8 mouse cellular contexts compared by ENCODE assay signal in the genomic region with DNA sequence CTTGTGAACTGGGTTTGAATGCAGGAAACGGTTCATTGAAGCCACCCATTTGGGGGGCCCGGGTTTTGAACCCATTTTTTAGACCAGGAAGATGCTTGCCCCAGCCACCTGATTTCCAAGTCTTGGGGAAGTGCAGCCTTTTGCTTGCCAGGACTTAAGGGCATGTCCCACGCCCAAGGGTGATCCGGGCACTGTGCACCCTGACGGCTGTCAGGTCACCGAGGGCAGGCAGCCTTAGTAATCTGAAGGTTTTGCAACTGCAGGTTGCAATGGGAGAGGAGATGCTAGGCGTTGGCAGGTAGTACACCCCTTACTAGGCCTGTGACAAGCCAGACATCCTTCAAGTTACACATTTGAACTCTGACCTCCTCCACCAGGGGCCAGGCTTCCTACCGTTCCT. TPM values are rescaled to one million over a fixed set of nuclear protein-coding genes. Genes with fewer than 3 reads are reported as not detected.
DNase-seq lines count a peak whose midpoint lies in the region; ATAC-seq and TF ChIP-seq lines count a peak whose summit lies in the region.

No protein-coding gene starts in this region.

- H3K9ac ChIP-seq in lung, embryonic 14.5 days = peak overlapping the region; percentile 52
- peak overlapping the region; percentile 59 for H3K9ac ChIP-seq in forebrain, embryonic 11.5 days (ENCODE audit: low read length)
- H3K9ac ChIP-seq in neural tube, embryonic 14.5 days (replicated peaks; ENCODE audit: low read depth, low read length) = peak overlapping the region; percentile 75

- WGBS in lung, embryonic 14.5 days = 44% methylated on average over 8 of the region's 8 CpGs
- WGBS in forebrain, embryonic 11.5 days = 53% methylated on average over 8 of the region's 8 CpGs
- WGBS in limb, embryonic 10.5 days = 44% methylated on average over 8 of the region's 8 CpGs
- 48% methylated on average over 8 of the region's 8 CpGs for WGBS in neural tube, embryonic 14.5 days

- H3K4me1 ChIP-seq in lung, embryonic 14.5 days (ENCODE audit: insufficient read depth) = no peaks in the 10 kb centered on the region
- no peaks in the 10 kb centered on the region for H3K4me1 ChIP-seq in forebrain, embryonic 11.5 days (replicated peaks; ENCODE audit: control insufficient read depth, insufficient read depth, low read length)
- peaks cover 19% of the 10 kb centered on the region for H3K4me1 ChIP-seq in limb, embryonic 10.5 days
- peaks cover 6% of the 10 kb centered on the region for H3K4me1 ChIP-seq in neural tube, embryonic 14.5 days (ENCODE audit: control insufficient read depth, insufficient read depth, low read length)

- DNase-seq in lung, embryonic 14.5 days = no peak
- DNase-seq in lung, postnatal 4 days = no peak
- DNase-seq in forebrain, embryonic 11.5 days (ENCODE audit: low spot score) = no peak
- no peak for DNase-seq in limb, embryonic 10.5 days (ENCODE audit: low spot score)
- no peak for DNase-seq in ovary, postnatal 10 days (ENCODE audit: low spot score)
- DNase-seq in MN1 (ENCODE audit: low spot score) = no peak
- no peak for DNase-seq in cerebellum, adult 9-11 months

- no peak for TF ChIP-seq CTCF in lung, embryonic 14.5 days (IDR thresholded peaks at IDR 0.05; ENCODE audit: low read depth)

- no peaks in the 10 kb centered on the region for H3K36me3 ChIP-seq in lung, embryonic 14.5 days (ENCODE audit: insufficient read depth)
- no peaks in the 10 kb centered on the region for H3K36me3 ChIP-seq in forebrain, embryonic 11.5 days (ENCODE audit: control insufficient read depth, insufficient read depth, low read length)
- H3K36me3 ChIP-seq in limb, embryonic 10.5 days = no peaks in the 10 kb centered on the region
- no peaks in the 10 kb centered on the region for H3K36me3 ChIP-seq in neural tube, embryonic 14.5 days (ENCODE audit: control insufficient read depth, insufficient read depth, low read length)

- no peaks in the 10 kb centered on the region for H3K9me3 ChIP-seq in lung, embryonic 14.5 days (ENCODE audit: low read depth, low read length)
- H3K9me3 ChIP-seq in forebrain, embryonic 11.5 days (ENCODE audit: control insufficient read depth, low read length) = no peaks in the 10 kb centered on the region
- no peaks in the 10 kb centered on the region for H3K9me3 ChIP-seq in limb, embryonic 10.5 days (replicated peaks)
- no peaks in the 10 kb centered on the region for H3K9me3 ChIP-seq in neural tube, embryonic 14.5 days (ENCODE audit: control insufficient read depth, low read length)

- H3K27me3 ChIP-seq in lung, embryonic 14.5 days (ENCODE audit: insufficient read depth, low read length) = no peaks in the 10 kb centered on the region
- no peaks in the 10 kb centered on the region for H3K27me3 ChIP-seq in forebrain, embryonic 11.5 days (ENCODE audit: control insufficient read depth, insufficient read depth, low read length)
- no peaks in the 10 kb centered on the region for H3K27me3 ChIP-seq in limb, embryonic 10.5 days (ENCODE audit: low read depth, poor library complexity, severe bottlenecking)
- H3K27me3 ChIP-seq in neural tube, embryonic 14.5 days (ENCODE audit: control insufficient read depth, insufficient read depth, low read length) = no peaks in the 10 kb centered on the region

- ATAC-seq in lung, embryonic 14.5 days (ENCODE audit: insufficient read depth) = no peak
- no peak for ATAC-seq in forebrain, embryonic 11.5 days (replicated peaks; ENCODE audit: low FRiP score)
- 0 out of 2 replicates have a peak, but pooled peaks have one; percentile 15 for ATAC-seq in neural tube, embryonic 14.5 days (ENCODE audit: low read depth)

- no peak overlapping the region for H3K27ac ChIP-seq in lung, embryonic 14.5 days (ENCODE audit: low read depth)
- no peak overlapping the region for H3K27ac ChIP-seq in forebrain, embryonic 11.5 days (ENCODE audit: low read depth, low read length)
- peak overlapping the region; percentile 79 for H3K27ac ChIP-seq in limb, embryonic 10.5 days
- H3K27ac ChIP-seq in neural tube, embryonic 14.5 days (ENCODE audit: low read depth, low read length) = no peak overlapping the region

- peak overlapping the region; percentile 85 for H3K4me2 ChIP-seq in lung, embryonic 14.5 days
- peak overlapping the region; percentile 84 for H3K4me2 ChIP-seq in forebrain, embryonic 11.5 days (ENCODE audit: low read depth, low read length, severe bottlenecking)
- H3K4me2 ChIP-seq in neural tube, embryonic 14.5 days (ENCODE audit: low read depth, low read length) = peak overlapping the region; percentile 84

- peak overlapping the region; percentile 53 for H3K4me3 ChIP-seq in lung, embryonic 14.5 days (ENCODE audit: low read depth, low read length)
- H3K4me3 ChIP-seq in forebrain, embryonic 11.5 days (ENCODE audit: low read depth, low read length) = peak overlapping the region; percentile 52
- H3K4me3 ChIP-seq in limb, embryonic 10.5 days = peak overlapping the region; percentile 69
- peak overlapping the region; percentile 60 for H3K4me3 ChIP-seq in neural tube, embryonic 14.5 days (ENCODE audit: low read depth, low read length)

RNA-seq across cellular contexts. Expression of gene Ttc38, which starts 0.5 kb away (rescaled TPM):
- polyA plus RNA-seq in lung, embryonic 14.5 days (2014; fragmentation: Nextera tagmentation; extraction: Ambion mirVana) = 3.4 and 4.1 TPM in 2 replicates
- polyA plus RNA-seq in forebrain, embryonic 11.5 days (2014; fragmentation: Nextera tagmentation; extraction: Ambion mirVana) = 2.5 and 2.8 TPM in 2 replicates
- 2.8 and 3.9 TPM in 2 replicates for polyA plus RNA-seq in limb, embryonic 10.5 days (2016; fragmentation: Nextera tagmentation; extraction: Ambion mirVana)
- polyA plus RNA-seq in neural tube, embryonic 14.5 days (2014; fragmentation: Nextera tagmentation; extraction: Ambion mirVana) = 3.1 and 3.5 TPM in 2 replicates

RNA-seq across cellular contexts. Expression of gene Pkdrej, which starts 11.1 kb away (rescaled TPM):
- 0.20 and 0.24 TPM in 2 replicates for polyA plus RNA-seq in lung, embryonic 14.5 days (2014; fragmentation: Nextera tagmentation; extraction: Ambion mirVana)
- 0.05 TPM in 1 of 2 replicates, not detected in the other for polyA plus RNA-seq in forebrain, embryonic 11.5 days (2014; fragmentation: Nextera tagmentation; extraction: Ambion mirVana)
- 0.03 and 0.05 TPM in 2 replicates for polyA plus RNA-seq in limb, embryonic 10.5 days (2016; fragmentation: Nextera tagmentation; extraction: Ambion mirVana)
- 0.03 and 0.18 TPM in 2 replicates for polyA plus RNA-seq in neural tube, embryonic 14.5 days (2014; fragmentation: Nextera tagmentation; extraction: Ambion mirVana)

RNA-seq across cellular contexts. Expression of gene Cdpf1, which starts 21.1 kb away (rescaled TPM):
- polyA plus RNA-seq in lung, embryonic 14.5 days (2014; fragmentation: Nextera tagmentation; extraction: Ambion mirVana) = 26.8 and 31.2 TPM in 2 replicates
- 20.6 and 20.7 TPM in 2 replicates for polyA plus RNA-seq in forebrain, embryonic 11.5 days (2014; fragmentation: Nextera tagmentation; extraction: Ambion mirVana)
- polyA plus RNA-seq in limb, embryonic 10.5 days (2016; fragmentation: Nextera tagmentation; extraction: Ambion mirVana) = 35.2 and 35.6 TPM in 2 replicates
- 15.4 and 19.2 TPM in 2 replicates for polyA plus RNA-seq in neural tube, embryonic 14.5 days (2014; fragmentation: Nextera tagmentation; extraction: Ambion mirVana)

RNA-seq across cellular contexts. Expression of gene Gtse1, which starts 26.9 kb away (rescaled TPM):
- polyA plus RNA-seq in lung, embryonic 14.5 days (2014; fragmentation: Nextera tagmentation; extraction: Ambion mirVana) = 35.4 and 36.2 TPM in 2 replicates
- 60.8 and 62.7 TPM in 2 replicates for polyA plus RNA-seq in forebrain, embryonic 11.5 days (2014; fragmentation: Nextera tagmentation; extraction: Ambion mirVana)
- 55.4 and 56.1 TPM in 2 replicates for polyA plus RNA-seq in limb, embryonic 10.5 days (2016; fragmentation: Nextera tagmentation; extraction: Ambion mirVana)
- polyA plus RNA-seq in neural tube, embryonic 14.5 days (2014; fragmentation: Nextera tagmentation; extraction: Ambion mirVana) = 2.3 and 2.4 TPM in 2 replicates

RNA-seq across cellular contexts. Expression of gene Trmu, which starts 46.5 kb away (rescaled TPM):
- 30.2 and 36.9 TPM in 2 replicates for polyA plus RNA-seq in lung, embryonic 14.5 days (2014; fragmentation: Nextera tagmentation; extraction: Ambion mirVana)
- 35.7 and 38.6 TPM in 2 replicates for polyA plus RNA-seq in forebrain, embryonic 11.5 days (2014; fragmentation: Nextera tagmentation; extraction: Ambion mirVana)
- polyA plus RNA-seq in limb, embryonic 10.5 days (2016; fragmentation: Nextera tagmentation; extraction: Ambion mirVana) = 40.8 and 42.7 TPM in 2 replicates
- polyA plus RNA-seq in neural tube, embryonic 14.5 days (2014; fragmentation: Nextera tagmentation; extraction: Ambion mirVana) = 34.2 TPM in 2 replicates
